Mouse (Mus musculus): ENCODE measurements around the gene Myh14. TPM values are rescaled to one million over a fixed set of nuclear protein-coding genes. Genes with fewer than 3 reads are reported as not detected.
A peak's percentile ranks its signal among the peaks of the same experiment; 100 is the strongest.

Gene Myh14
- total RNA-seq, 2 experiments from 2014 or later, result not detected

GRCm38 (mm10) chr7:44672193-44672592 lies 1.6 kb upstream of the Myh14 start:
- ATAC-seq (ENCODE audit: poor library complexity, severe bottlenecking), result no peak

DNA sequence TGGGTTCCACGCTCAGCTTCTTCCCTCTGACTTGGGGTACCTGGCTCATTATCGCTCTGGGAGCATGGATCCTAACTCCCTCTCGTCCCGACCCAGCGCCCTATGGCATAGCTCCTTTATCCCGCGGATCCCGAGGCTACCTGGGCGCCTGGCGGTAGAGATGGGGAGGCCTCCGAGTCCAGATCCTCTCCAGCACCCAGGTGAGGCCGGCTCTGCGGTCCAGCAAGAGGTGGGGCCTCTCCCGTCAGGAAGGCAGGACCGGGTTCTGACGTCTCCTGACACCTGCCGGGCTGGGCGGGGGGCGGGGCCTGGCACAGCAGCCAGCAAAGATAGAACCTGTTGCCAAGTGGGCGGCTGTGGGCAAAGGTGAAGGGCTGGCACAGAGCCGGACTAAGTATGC lies 1.5 kb downstream of the Myh14 start:
- ATAC-seq (ENCODE audit: poor library complexity, severe bottlenecking), result no peak

DNA sequence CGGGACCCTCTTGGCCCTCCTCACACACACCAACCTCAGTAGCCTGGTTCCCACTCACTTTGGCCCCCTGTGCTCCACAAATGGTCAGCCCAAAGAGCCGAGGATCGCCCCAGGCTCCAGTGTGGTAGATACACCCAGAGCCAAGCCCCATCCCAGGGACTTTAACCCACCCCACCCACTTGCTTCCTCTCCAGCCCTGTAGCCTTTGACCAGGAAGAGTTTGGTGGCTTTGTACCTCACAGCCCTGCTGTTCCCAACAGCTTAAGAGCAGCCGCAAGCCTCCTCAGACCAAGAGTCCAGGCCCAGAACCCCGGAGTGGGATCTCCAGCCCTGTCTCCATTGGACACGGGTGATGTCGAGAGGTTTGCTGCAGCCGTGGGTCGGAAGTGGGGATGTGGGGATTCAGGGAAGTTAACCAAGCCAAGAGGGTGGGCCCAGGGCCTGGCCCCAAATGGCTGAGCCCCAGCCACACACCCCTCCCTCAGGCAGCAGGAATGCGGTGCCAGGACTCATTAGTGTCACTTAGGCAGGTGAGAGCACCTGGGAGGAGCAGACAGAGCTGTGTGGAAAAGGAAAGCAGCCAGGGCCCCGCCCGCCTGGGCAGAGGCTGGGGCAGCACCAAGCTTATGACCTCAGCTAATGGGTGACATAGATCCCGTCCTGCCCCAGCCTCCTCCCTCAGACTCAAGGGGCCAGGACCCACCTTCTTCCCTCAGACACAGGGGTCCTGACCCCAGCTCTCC lies 2.5 kb downstream of the Myh14 start:
- ATAC-seq (ENCODE audit: poor library complexity, severe bottlenecking), result no peak

GRCm38 (mm10) chr7:44666462-44666861 lies 4.2 kb downstream of the Myh14 start:
- ATAC-seq (ENCODE audit: poor library complexity, severe bottlenecking), result no peak

DNA sequence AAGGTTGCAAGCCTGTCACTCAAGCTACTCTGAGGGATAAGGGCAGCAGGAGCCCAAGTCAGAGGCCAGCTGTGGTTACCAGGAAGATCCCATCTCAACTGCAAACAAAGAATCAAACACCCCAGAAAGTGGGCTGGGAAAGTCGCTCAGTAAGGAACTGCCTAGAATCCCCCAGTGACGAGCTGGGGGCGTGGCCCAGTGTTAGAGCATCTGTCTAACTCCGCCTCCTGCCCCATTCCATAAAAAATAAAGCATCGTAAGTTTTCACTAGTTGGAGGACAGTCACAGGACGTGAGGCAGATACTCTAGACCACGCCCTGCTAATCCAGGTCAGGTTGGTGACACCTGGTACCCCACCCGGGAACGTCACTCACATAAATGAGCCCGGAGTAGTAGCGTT lies 5.9 kb downstream of the Myh14 start:
- no peak for ATAC-seq (ENCODE audit: poor library complexity, severe bottlenecking)

- ATAC-seq (ENCODE audit: poor library complexity, severe bottlenecking), result no peak
These were observed 7.1 kb downstream of the Myh14 start for GRCm38 (mm10) chr7:44663546-44663945.

GRCm38 (mm10) chr7:44662569-44662968 lies 8.1 kb downstream of the Myh14 start:
- no peak for ATAC-seq (ENCODE audit: poor library complexity, severe bottlenecking)

DNA sequence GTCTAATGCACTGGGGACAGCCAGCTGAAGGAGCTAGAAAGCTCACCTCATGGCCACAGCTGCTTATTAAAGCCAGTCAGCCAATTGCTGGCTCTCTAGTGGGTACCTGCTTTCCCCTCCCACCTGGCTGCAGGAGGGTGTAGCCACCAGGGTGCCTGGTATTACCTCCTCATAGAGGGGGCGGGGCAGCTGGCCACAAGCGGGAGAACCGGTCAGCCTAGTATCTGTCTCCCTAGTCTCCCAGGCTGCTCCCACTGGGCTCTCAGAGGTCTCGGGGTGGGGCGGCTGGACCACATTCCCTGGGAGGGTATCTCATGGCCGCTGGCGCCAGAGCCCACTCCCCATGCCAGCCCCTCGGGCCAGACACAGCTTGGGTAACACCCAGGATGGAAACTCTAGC lies 8.5 kb downstream of the Myh14 start:
- ATAC-seq (ENCODE audit: poor library complexity, severe bottlenecking), result no peak

DNA sequence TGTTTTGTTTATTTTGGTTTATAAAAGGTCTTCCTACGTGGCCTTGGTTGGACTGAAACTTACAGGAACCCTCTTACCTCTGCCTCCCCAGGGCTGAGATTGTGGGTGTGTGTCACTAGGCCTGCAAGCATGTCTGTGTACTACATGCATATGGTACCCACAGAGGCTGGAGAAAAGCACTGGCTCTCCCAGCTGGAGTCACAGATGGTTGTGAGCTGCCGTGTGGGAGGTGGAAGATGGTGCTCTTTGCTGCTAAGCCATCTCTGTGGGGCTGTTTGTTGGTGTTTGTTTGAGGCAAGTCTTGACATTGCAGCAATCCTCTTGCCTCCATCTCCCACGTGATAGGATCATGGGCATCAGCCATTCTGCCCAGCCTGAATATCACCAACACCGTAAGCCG lies 9.4 kb downstream of the Myh14 start:
- ATAC-seq (ENCODE audit: poor library complexity, severe bottlenecking), result no peak

DNA sequence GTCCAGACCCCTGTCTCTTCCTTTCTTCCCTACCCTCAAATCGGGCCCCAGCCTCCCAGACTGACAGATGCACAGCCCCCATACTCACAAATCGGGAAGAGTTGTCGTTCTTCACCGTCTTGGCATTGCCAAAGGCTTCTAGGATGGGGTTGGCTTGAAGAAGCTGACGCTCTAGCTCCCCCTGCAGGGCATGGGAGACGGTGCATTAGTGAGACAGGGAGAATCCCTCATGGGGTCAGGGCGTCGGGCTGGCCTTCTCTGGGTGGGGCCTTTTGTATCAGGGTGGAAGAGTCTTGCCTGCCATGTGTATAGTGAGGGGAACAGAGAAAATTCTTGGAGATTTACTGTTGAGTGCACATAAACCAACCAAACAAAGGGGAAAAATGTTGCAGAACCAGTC lies 15.1 kb downstream of the Myh14 start:
- peak; percentile 66; the same call in 1 of the 2 replicates for ATAC-seq (ENCODE audit: poor library complexity, severe bottlenecking)

DNA sequence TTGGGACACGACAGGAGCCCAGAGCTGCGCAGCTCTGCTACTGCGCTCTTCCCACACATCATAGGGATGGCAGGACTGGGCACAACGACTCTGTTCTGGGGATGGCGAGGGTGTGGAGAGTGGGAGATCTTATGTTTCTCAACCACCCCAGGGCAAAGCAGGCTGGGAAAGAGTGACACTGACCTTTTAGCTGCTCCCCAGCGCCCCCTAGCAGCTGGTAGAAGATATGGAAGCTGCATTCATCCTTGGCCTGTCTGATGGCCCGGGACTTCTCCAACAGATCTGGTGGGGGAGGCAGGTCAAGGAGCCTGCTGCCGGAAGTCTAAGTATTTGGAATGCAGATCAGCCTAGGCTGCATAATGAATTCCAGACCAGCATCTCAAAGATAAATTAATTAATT lies 16.9 kb downstream of the Myh14 start:
- ATAC-seq (ENCODE audit: poor library complexity, severe bottlenecking), result no peak

DNA sequence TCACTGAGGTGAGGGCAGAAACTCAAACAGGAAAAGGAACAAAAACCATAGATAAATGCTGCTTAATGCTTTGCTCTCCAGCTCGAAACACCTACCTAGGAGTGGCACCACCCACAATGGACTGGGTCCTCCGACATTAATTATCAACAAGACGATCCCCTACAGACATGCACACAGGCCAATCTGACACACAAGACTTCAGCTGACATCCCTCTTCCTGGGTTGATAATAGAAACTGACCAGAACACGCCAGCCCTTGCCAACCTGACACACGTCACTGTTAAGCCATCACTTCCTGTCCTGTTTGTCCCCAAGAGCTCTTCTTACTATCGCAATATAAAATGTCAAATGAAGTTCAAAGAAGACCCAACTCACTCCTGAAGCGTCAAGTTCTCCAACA lies 19.2 kb downstream of the Myh14 start:
- ATAC-seq (ENCODE audit: poor library complexity, severe bottlenecking), result no peak

- peak; percentile 47; the same call in 1 of the 2 replicates for ATAC-seq (ENCODE audit: poor library complexity, severe bottlenecking)
These were observed 20.7 kb downstream of the Myh14 start for GRCm38 (mm10) chr7:44649990-44650389.

GRCm38 (mm10) chr7:44649094-44649610 lies 21.5 kb downstream of the Myh14 start:
- no peak for ATAC-seq (ENCODE audit: poor library complexity, severe bottlenecking)

DNA sequence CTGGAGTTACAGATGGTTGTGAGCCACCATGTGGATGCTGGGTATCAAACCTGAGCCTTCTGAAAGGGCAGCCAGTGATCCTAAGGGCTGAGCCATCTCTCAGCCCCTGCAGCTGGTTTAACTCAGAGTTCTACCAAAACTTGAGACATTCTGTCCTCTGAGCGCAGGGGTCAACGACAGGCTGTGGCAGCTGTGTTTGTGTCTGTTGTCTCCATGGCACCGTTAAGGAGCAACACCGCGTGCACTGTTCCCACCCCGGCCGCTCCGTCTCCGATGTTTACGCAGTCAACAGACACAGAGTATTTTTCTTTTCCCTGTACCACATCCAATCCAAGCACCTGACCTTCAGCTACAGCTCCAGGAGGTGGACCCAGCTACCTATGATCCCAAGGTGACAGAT lies 22.9 kb downstream of the Myh14 start:
- ATAC-seq (ENCODE audit: poor library complexity, severe bottlenecking), result no peak

GRCm38 (mm10) chr7:44647042-44647724 lies 23.5 kb downstream of the Myh14 start:
- ATAC-seq (ENCODE audit: poor library complexity, severe bottlenecking), result 0 out of 2 replicates have a peak, but pooled peaks have one; percentile 47

- no peak for ATAC-seq (ENCODE audit: poor library complexity, severe bottlenecking)
These were observed 24.7 kb downstream of the Myh14 start for GRCm38 (mm10) chr7:44645951-44646350.

DNA sequence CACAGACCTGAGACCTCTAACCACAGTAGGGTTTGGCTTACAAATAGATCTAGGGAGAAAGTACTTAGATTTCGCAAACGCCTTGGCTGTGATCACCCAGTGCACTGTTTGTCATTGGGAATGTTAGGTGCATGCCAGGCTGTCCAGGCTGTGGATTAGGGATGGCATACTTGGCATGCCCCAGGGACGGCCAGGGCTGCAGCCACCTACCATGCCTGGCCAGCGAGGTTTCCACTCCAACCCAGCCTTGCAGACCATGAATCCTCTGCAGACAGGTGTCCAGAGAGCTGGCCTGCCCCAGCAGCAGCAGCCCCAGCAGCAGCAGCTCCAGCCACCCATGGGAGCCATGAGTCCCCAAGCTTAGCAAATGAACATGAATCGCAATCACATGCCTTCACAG lies 25.4 kb downstream of the Myh14 start:
- ATAC-seq (ENCODE audit: poor library complexity, severe bottlenecking), result no peak

GRCm38 (mm10) chr7:44641887-44642286 lies 28.8 kb downstream of the Myh14 start:
- no peak for ATAC-seq (ENCODE audit: poor library complexity, severe bottlenecking)

- no peak for ATAC-seq (ENCODE audit: poor library complexity, severe bottlenecking)
These were observed 29.6 kb downstream of the Myh14 start for GRCm38 (mm10) chr7:44640843-44641605.

DNA sequence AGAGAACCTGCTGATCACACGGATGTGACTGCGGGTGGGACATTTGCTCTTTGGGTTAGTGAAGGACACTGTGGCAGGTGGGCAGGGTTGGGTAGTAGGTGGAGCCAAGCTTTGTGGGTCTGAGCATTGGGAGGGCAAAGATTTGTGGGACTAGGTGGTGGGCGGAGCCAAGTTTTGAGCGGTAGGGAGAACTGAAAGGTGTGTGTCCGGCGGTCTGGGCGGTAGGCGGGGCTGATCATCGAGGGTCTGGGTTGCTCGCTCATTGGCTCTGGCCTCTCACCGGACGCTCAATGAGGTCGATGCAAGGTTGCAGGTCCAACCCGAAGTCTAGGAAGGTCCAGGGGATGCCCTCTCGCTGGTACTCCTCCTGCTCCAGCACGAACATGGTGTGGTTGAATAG lies 32.0 kb downstream of the Myh14 start:
- ATAC-seq (ENCODE audit: poor library complexity, severe bottlenecking), result no peak
